Mouse (Mus musculus) CH12.LX (cell line): ENCODE data around the gene Tcp1. TPM values are rescaled to one million over a fixed set of nuclear protein-coding genes. Genes with fewer than 3 reads are reported as not detected.

Experiments used
- DNase-seq: peaks from one replicate; pipeline ENCODE4 v3.0.0-alpha.2; 2013; ENCODE audit errors: extremely low read depth
- H3K27ac ChIP-seq: 2 replicates; pipeline ENCODE4 v1.5.1; 2012; ENCODE audit warnings: low read depth, mild to moderate bottlenecking, control low read depth, moderate library complexity; ENCODE audit not compliant: insufficient read depth
- H3K27me3 ChIP-seq: replicated peaks from 2 replicates; pipeline ENCODE3; 2012; ENCODE audit warnings: inconsistent platforms
- H3K36me3 ChIP-seq, 2 experiments: replicated peaks in 1 of 2; 2 replicates each; pipeline versions ENCODE3 to v1.6.1; 2012; ENCODE audit warnings: inconsistent platforms in 1 of 2, low read length in 1 of 2, mild to moderate bottlenecking in 1 of 2, mixed read lengths in 1 of 2, moderate library complexity in 1 of 2; ENCODE audit not compliant: control insufficient read depth in 1 of 2, insufficient read depth in 1 of 2
- H3K4me1 ChIP-seq, 2 experiments: 2 replicates each; pipeline ENCODE4 v1.6.1; 2012; ENCODE audit warnings: inconsistent platforms in 1 of 2, moderate library complexity in 1 of 2; ENCODE audit not compliant: insufficient read depth in 2 of 2, control insufficient read depth in 1 of 2
- H3K4me2 ChIP-seq: 2 replicates; pipeline ENCODE4 v1.6.1; 2012; ENCODE audit warnings: low read depth, mild to moderate bottlenecking, control low read depth; ENCODE audit not compliant: poor library complexity, insufficient read depth, severe bottlenecking
- H3K4me3 ChIP-seq, 3 experiments: fragments of 150-350 bp in 1 of 3; sonication (generic) in 1 of 3; replicated peaks in 1 of 3; 2 replicates each; pipeline versions ENCODE3 to v1.5.1; 2011 to 2012; ENCODE audit warnings: low read depth in 2 of 3, low read length in 2 of 3, mild to moderate bottlenecking in 2 of 3, moderate library complexity in 2 of 3, control low read depth in 1 of 3, improper control_type of control experiment in 1 of 3, inconsistent platforms in 1 of 3, mixed read lengths in 1 of 3; ENCODE audit not compliant: poor library complexity in 1 of 3
- H3K79me2 ChIP-seq: replicated peaks from 2 replicates; pipeline ENCODE4 v1.6.1; 2012; ENCODE audit warnings: mild to moderate bottlenecking, moderate library complexity; ENCODE audit not compliant: control insufficient read depth, poor library complexity, insufficient read depth, severe bottlenecking; ENCODE audit errors: extremely low read depth
- H3K9ac ChIP-seq: 2 replicates; pipeline ENCODE4 v1.6.1; 2012; ENCODE audit warnings: low read depth, mild to moderate bottlenecking, control low read depth, moderate library complexity; ENCODE audit not compliant: insufficient read depth
- H3K9me3 ChIP-seq: replicated peaks from 2 replicates; pipeline ENCODE3; 2012; ENCODE audit warnings: low read length, inconsistent platforms, mixed read lengths
- E2F4 ChIP-seq: IDR thresholded peaks from 2 replicates; pipeline ENCODE4 v1.6.1; 2011; ENCODE audit warnings: low read depth, low read length, improper control_type of control experiment; ENCODE audit not compliant: insufficient replicate concordance
- ELF1 ChIP-seq: IDR thresholded peaks from 2 replicates; pipeline ENCODE4 v1.6.1; 2014; ENCODE audit warnings: low read depth, mild to moderate bottlenecking, inconsistent platforms, low read length, improper control_type of control experiment
- HCFC1 ChIP-seq: IDR thresholded peaks from 2 replicates; pipeline ENCODE4 v1.6.1; 2012; ENCODE audit warnings: low read depth, mild to moderate bottlenecking, inconsistent platforms, low read length, improper control_type of control experiment
- JUND ChIP-seq: conservative IDR thresholded peaks from 2 replicates; pipeline ENCODE4 v1.6.1; 2011; ENCODE audit warnings: low read depth, low read length, improper control_type of control experiment
- KAT2A ChIP-seq: IDR thresholded peaks from 2 replicates; pipeline ENCODE4 v1.6.1; 2012; ENCODE audit warnings: low read length, improper control_type of control experiment, inconsistent platforms; ENCODE audit not compliant: insufficient replicate concordance
- MEF2A ChIP-seq: IDR thresholded peaks from 2 replicates; pipeline ENCODE4 v1.6.1; 2014; ENCODE audit warnings: low read depth, mild to moderate bottlenecking, inconsistent platforms, low read length, improper control_type of control experiment, borderline replicate concordance
- NELFE ChIP-seq: IDR thresholded peaks from 2 replicates; pipeline ENCODE4 v1.6.1; 2011; ENCODE audit warnings: low read depth, low read length, improper control_type of control experiment
- PAX5 ChIP-seq: IDR thresholded peaks from 2 replicates; pipeline ENCODE4 v1.6.1; 2012; ENCODE audit warnings: low read length, inconsistent platforms, mixed read lengths
- SIN3A ChIP-seq: IDR thresholded peaks from 2 replicates; pipeline ENCODE4 v1.6.1; 2012; ENCODE audit warnings: low read length, improper control_type of control experiment, inconsistent platforms
- TBP ChIP-seq: conservative IDR thresholded peaks from 2 replicates; pipeline ENCODE4 v1.6.1; 2011; ENCODE audit warnings: low read depth, low read length, improper control_type of control experiment
- USF1 ChIP-seq: IDR thresholded peaks from 2 replicates; pipeline ENCODE4 v1.6.1; 2014; ENCODE audit warnings: low read depth, mild to moderate bottlenecking, inconsistent platforms, low read length, improper control_type of control experiment
- USF2 ChIP-seq: conservative IDR thresholded peaks from 2 replicates; pipeline ENCODE4 v1.6.1; 2011; ENCODE audit warnings: low read depth, low read length, improper control_type of control experiment
- ZKSCAN1 ChIP-seq: IDR thresholded peaks from 2 replicates; pipeline ENCODE4 v1.6.1; 2012; ENCODE audit warnings: low read depth, inconsistent platforms, low read length, improper control_type of control experiment, borderline replicate concordance
- ZMIZ1 ChIP-seq: IDR thresholded peaks from 2 replicates; pipeline ENCODE4 v1.6.1; 2012; ENCODE audit warnings: low read depth, mild to moderate bottlenecking, inconsistent platforms, low read length, improper control_type of control experiment
- ZNF384 ChIP-seq: IDR thresholded peaks from 2 replicates; pipeline ENCODE4 v1.6.1; 2012; ENCODE audit warnings: low read depth, low read length, improper control_type of control experiment, inconsistent platforms
- dilution Hi-C: fragments of 300-500 bp; cut with MboI; formaldehyde crosslinking; loops from 2 replicates; pipeline ENCODE4 v1.14.3; 2020; ENCODE audit warnings: low sequenced_read_pairs; ENCODE audit not compliant: extremely low pct_unique_long_range_greater_than_20kb, extremely low pct_ligation_motif_present
- in situ Hi-C: fragments of 300-500 bp; cut with MboI; formaldehyde crosslinking; loops from 3 replicates; pipeline ENCODE4 v1.14.3; 2019; ENCODE audit warnings: low sequenced_read_pairs, low pct_ligation_motif_present, low pct_unique_long_range_greater_than_20kb, mixed read lengths
- polyA plus RNA-seq: library from polyadenylated mRNA; unstranded; fragments of >175 nt; gene quantifications from 2 replicates; pipeline ENCODE4 v1.2.1, GENCODE M21; 2012; ENCODE audit warnings: low read depth; ENCODE audit not compliant: insufficient read length
- total RNA-seq, 2 experiments: library from RNA; depleted of rRNA; stranded (reverse); fragments of 300-350 nt in 1 of 2; fragments of >200 nt in 1 of 2; gene quantifications; 2 replicates each; pipeline ENCODE4 v1.2.3; 2012 to 2014

The Tcp1 gene
- total RNA-seq (2012; rRNA removed) (540 and 569 TPM in 2 replicates), total RNA-seq (2014; rRNA removed) (951 and 1,060 TPM in 2 replicates), polyA plus RNA-seq (560 and 726 TPM in 2 replicates)

GRCm38 (mm10) chr17:12915488-12915880 lies at the start of gene Tcp1:
Gene Tcp1, plus strand, starts transcription at chr17:12915701.
- H3K9me3 ChIP-seq: no peaks in the 10 kb centered on the region
- peak; percentile 24 for DNase-seq
- dilution Hi-C loops: no loop called here
- peaks cover 3 to 41% of the 10 kb centered on the region in 2 experiments; a peak in 3 of 4 replicates for H3K4me1 ChIP-seq
- H3K27ac ChIP-seq: peak within 1 kb of the TSS; percentile 72
- H3K9ac ChIP-seq: peak within 1 kb of the TSS; percentile 92
- TF ChIP-seq HCFC1 (no peak), JUND (no peak), KAT2A (no peak), TBP (no peak)
- TF ChIP-seq, all 38 proteins: peak for 0
- in situ Hi-C loops: loop anchor here (5.0 kb wide), 1 partner anchor 33 kb away; no protein-coding TSS in a partner anchor
- Histone ChIP-seq H3K4me2 (peak within 1 kb of the TSS; percentile 80), H3K79me2 (peaks cover 59% of the 10 kb centered on the region), H3K36me3 (peaks cover 43 to 59% of the 10 kb centered on the region in 2 experiments), H3K4me3 (peak within 1 kb of the TSS; percentile 90 to 98 (median 94)), H3K27me3 (no peaks in the 10 kb centered on the region)

GRCm38 (mm10) chr17:12866853-12867252 lies 48.6 kb upstream of the Tcp1 start:
- dilution Hi-C loops (no loop called here), in situ Hi-C loops (no loop called here)
- Histone ChIP-seq H3K9ac (no peak overlapping the region), H3K9me3 (no peaks in the 10 kb centered on the region), H3K36me3 (no peaks in the 10 kb centered on the region), H3K4me3 (no peak overlapping the region), H3K79me2 (no peaks in the 10 kb centered on the region), H3K4me2 (no peak overlapping the region), H3K27me3 (peaks cover 5% of the 10 kb centered on the region), H3K27ac (no peak overlapping the region), H3K4me1 (no peaks in the 10 kb centered on the region; a peak in 2 of 4 replicates)
- TF ChIP-seq ZMIZ1 (no peak), ZNF384 (no peak), E2F4 (no peak), ELF1 (no peak), SIN3A (no peak), NELFE (no peak), ZKSCAN1 (no peak), USF1 (no peak), PAX5 (no peak), MEF2A (no peak), USF2 (no peak)
- DNase-seq: no peak
